Mouse (Mus musculus) B cell, adult 67 days (primary cell): Measurements from ENCODE around the gene C1rb. TPM values are rescaled to one million over a fixed set of nuclear protein-coding genes. Genes with fewer than 3 reads are reported as not detected.

ENCODE experiments used
- total RNA-seq, 2 experiments: library from RNA; stranded (reverse); gene quantifications; 4 replicates each; pipeline ENCODE4 v1.2.4; 2023

The C1rb gene
- total RNA-seq = not detected

DNA sequence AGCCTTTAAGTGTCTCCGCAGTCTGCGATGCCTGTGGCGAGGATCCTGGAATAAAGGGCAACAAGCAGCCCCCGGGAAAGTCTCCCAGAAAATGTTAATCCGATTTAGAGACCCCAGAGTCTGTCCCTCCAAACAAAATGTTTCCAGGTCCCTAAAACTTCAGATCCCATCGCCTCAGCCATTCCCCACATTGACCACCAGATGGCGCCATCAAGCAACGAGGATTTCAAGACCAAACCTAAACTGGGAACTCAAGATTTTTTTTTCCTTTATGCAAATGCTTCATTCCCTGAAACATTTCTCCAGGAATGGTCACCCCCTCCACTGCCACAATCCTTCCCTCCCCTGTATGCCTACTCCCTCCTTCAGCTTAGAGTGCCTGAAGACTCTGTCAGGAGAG, at the start of gene C1rb:
Gene C1rb (plus strand): TSS at position 269 of the 400 bp plus-strand sequence.

DNA sequence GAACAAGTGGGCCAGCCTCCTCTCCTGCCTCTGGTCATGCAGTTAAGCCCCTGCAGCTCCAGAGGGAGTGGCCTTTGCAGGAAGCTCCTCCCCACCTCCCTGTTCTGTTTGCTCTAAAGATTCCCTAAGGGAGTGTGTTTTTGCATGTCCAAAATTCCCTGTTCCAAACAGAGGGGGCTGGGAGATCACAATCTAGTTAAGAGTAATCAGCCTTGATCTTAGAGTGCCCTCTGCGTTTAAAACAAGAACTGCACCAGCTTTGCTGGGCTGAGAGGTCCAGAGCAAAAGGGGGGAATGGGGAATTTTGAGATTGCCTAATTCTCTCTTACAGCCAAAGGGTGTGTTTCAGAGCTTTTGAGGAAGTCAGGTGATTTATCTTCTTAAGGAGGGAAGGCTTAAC, 27.8 kb upstream of the C1rb start, which contains the start of gene C1s1:
Gene C1s1 (minus strand): TSS at position 76 of the 400 bp plus-strand sequence.

Other genes with a start within 250 kb of the C1rb start
- gene Pex5, start 155.2 kb upstream of the C1rb start, total RNA-seq = 10 to 100 TPM; 45.0 to 45.4 TPM
- gene Clstn3, start 105.5 kb upstream of the C1rb start, total RNA-seq = 1 to 10 TPM; 1.3 to 3.7 TPM
- gene C1rl, start 77.2 kb upstream of the C1rb start, total RNA-seq = not detected
- gene C1ra, start 57.9 kb upstream of the C1rb start, total RNA-seq = under 1 TPM in 1 of 2 experiments, not detected in 1; 0.30 TPM
- gene C1s1, start 27.9 kb upstream of the C1rb start, total RNA-seq = under 1 TPM in 1 of 2 experiments, not detected in 1; 0.83 TPM
- not detected for gene C1s2, start 65.8 kb downstream of the C1rb start, total RNA-seq
- 10 to 100 TPM; 55.1 to 60.9 TPM for gene Lpcat3, start 92.7 kb downstream of the C1rb start, total RNA-seq
- 100 to 1,000 TPM; 125 to 132 TPM for gene Emg1, start 141.9 kb downstream of the C1rb start, total RNA-seq
- gene Phb2, start 142.0 kb downstream of the C1rb start, total RNA-seq = 100 to 1,000 TPM; 226 to 235 TPM
- 100 to 1,000 TPM; 669 to 751 TPM for gene Ptpn6, start 168.4 kb downstream of the C1rb start, total RNA-seq
- 100 to 1,000 TPM; 246 to 277 TPM for gene Grcc10, start 171.1 kb downstream of the C1rb start, total RNA-seq
- gene Gm45234, start 185.7 kb downstream of the C1rb start, total RNA-seq = not detected
- 10 to 100 TPM; 25.7 to 42.9 TPM for gene Atn1, start 186.2 kb downstream of the C1rb start, total RNA-seq
- gene Eno2, start 199.4 kb downstream of the C1rb start, total RNA-seq = 1 to 10 TPM in 1 of 2 experiments, under 1 TPM in 1; 0.95 to 1.9 TPM
- gene Lrrc23, start 209.4 kb downstream of the C1rb start, total RNA-seq = 1 to 10 TPM; 3.1 to 7.8 TPM
- 1 to 10 TPM; 7.1 to 8.9 TPM for gene Spsb2, start 238.4 kb downstream of the C1rb start, total RNA-seq
- gene Tpi1, start 244.0 kb downstream of the C1rb start, total RNA-seq = 10 to 100 TPM; 54.5 to 58.7 TPM